Mouse (Mus musculus) kidney, postnatal 0 days (tissue): ENCODE measurements around the gene Fam122c. TPM values are rescaled to one million over a fixed set of nuclear protein-coding genes. Genes with fewer than 3 reads are reported as not detected.

Experiments
- ATAC-seq: fragments of 200-750 bp; cut with Nextera tagmentation; replicated peaks from 2 replicates; pipeline ENCODE4 v1.8.0; 2017; ENCODE audit warnings: low read depth, moderate number of reproducible peaks, moderate TSS enrichment, moderate library complexity; ENCODE audit not compliant: low FRiP score
- DNase-seq: peaks from one replicate; pipeline ENCODE4 v3.0.0-alpha.2; 2016; ENCODE audit warnings: low spot score
- H3K27ac ChIP-seq: fragments of 300-500 bp; sonication (generic); 2 replicates; pipeline ENCODE4 v1.5.1; 2014; ENCODE audit warnings: mild to moderate bottlenecking
- H3K27me3 ChIP-seq: fragments of 300-500 bp; sonication (generic); 2 replicates; pipeline ENCODE4 v1.6.1; 2014; ENCODE audit warnings: low read length, mixed read lengths; ENCODE audit not compliant: insufficient read depth
- H3K36me3 ChIP-seq: fragments of 300-500 bp; sonication (generic); 2 replicates; pipeline ENCODE4 v1.6.1; 2014; ENCODE audit warnings: low read length, mixed read lengths; ENCODE audit not compliant: insufficient read depth
- H3K4me1 ChIP-seq: fragments of 300-500 bp; sonication (generic); replicated peaks from 2 replicates; pipeline ENCODE4 v1.6.1; 2014; ENCODE audit warnings: antibody characterized with exemption, low read length, mixed read lengths; ENCODE audit not compliant: insufficient read depth
- H3K4me2 ChIP-seq: fragments of 300-500 bp; sonication (generic); 2 replicates; pipeline ENCODE4 v1.6.1; 2014; ENCODE audit warnings: mild to moderate bottlenecking, low read length, moderate library complexity, mixed read lengths
- H3K4me3 ChIP-seq: fragments of 300-500 bp; sonication (generic); replicated peaks from 2 replicates; pipeline ENCODE4 v1.5.1; 2014; ENCODE audit warnings: low read depth, low read length
- H3K9ac ChIP-seq: fragments of 300-500 bp; sonication (generic); 2 replicates; pipeline ENCODE4 v1.6.1; 2014; ENCODE audit warnings: low read depth, low read length
- H3K9me3 ChIP-seq: fragments of 300-500 bp; sonication (generic); replicated peaks from 2 replicates; pipeline ENCODE4 v1.6.1; 2016; ENCODE audit warnings: low read length, inconsistent platforms, mixed read lengths
- CTCF ChIP-seq: IDR thresholded peaks from 2 replicates; pipeline ENCODE4 v1.5.1; 2016; ENCODE audit warnings: antibody characterized with exemption, low read depth, mild to moderate bottlenecking, moderate library complexity
- WGBS: fragments of 180-500 bp; shearing (Covaris S2); extraction: QIAGEN DNeasy Blood & Tissue Kit; methylation state at CpG from one replicate; pipeline ENCODE4 v1.1.7; 2014; 5-methylcytosine and 5-hydroxymethylcytosine counted together
- polyA plus RNA-seq: library from polyadenylated mRNA; unstranded; fragments of >200 nt; fragmentation: Nextera tagmentation; extraction: Ambion mirVana; gene quantifications from 2 replicates; pipeline ENCODE4 v1.2.1, GENCODE M21; 2015

Fam122c gene
- polyA plus RNA-seq, 1 experiment from 2014 or later = not detected

GRCm38 (mm10) chrX:53364668-53365383, 91.6 kb downstream of the Fam122c start:
- WGBS = 69% methylated on average over 7 of the region's 7 CpGs
- Histone ChIP-seq H3K9ac (no peak overlapping the region), H3K36me3 (no peaks in the 10 kb centered on the region), H3K9me3 (no peaks in the 10 kb centered on the region), H3K4me1 (no peaks in the 10 kb centered on the region), H3K4me3 (no peak overlapping the region), H3K4me2 (no peak overlapping the region), H3K27ac (no peak overlapping the region), H3K27me3 (no peaks in the 10 kb centered on the region)
- no peak for DNase-seq
- no peak for ATAC-seq
- TF ChIP-seq CTCF = no peak

GRCm38 (mm10) chrX:53369534-53370365, 96.5 kb downstream of the Fam122c start:
- Histone ChIP-seq H3K4me3 (peak overlapping the region; percentile 61), H3K4me2 (peak overlapping the region; percentile 65), H3K27me3 (no peaks in the 10 kb centered on the region), H3K27ac (peak overlapping the region; percentile 81), H3K9me3 (no peaks in the 10 kb centered on the region), H3K36me3 (no peaks in the 10 kb centered on the region), H3K4me1 (no peaks in the 10 kb centered on the region), H3K9ac (peak overlapping the region; percentile 66)
- TF ChIP-seq CTCF = no peak
- peak; percentile 30 for DNase-seq
- peak; percentile 76 for ATAC-seq
- WGBS = 25% methylated on average over 25 of the region's 25 CpGs

- no peaks in the 10 kb centered on the region for H3K27me3 ChIP-seq
- H3K36me3 ChIP-seq = no peaks in the 10 kb centered on the region
- H3K4me1 ChIP-seq = no peaks in the 10 kb centered on the region
- TF ChIP-seq CTCF = no peak
- 23% methylated on average over 14 of the region's 15 CpGs for WGBS
- no peaks in the 10 kb centered on the region for H3K9me3 ChIP-seq
- H3K4me2 ChIP-seq = peak within 1 kb of the TSS; percentile 65
- peak; percentile 92 for DNase-seq
- H3K27ac ChIP-seq = peak within 1 kb of the TSS; percentile 81
- peak; percentile 98 for ATAC-seq
- peak within 1 kb of the TSS; percentile 66 for H3K9ac ChIP-seq
- H3K4me3 ChIP-seq = peak within 1 kb of the TSS; percentile 61
Observed at GRCm38 (mm10) chrX:53370366-53370740, 97.1 kb downstream of the Fam122c start, which contains the start of gene Mospd1. Mospd1 (minus strand) TSS chrX:53370502.

Other genes with a start within 250 kb of the Fam122c start
- gene Plac1, start 33.3 kb upstream of the Fam122c start, polyA plus RNA-seq = 2.2 and 2.9 TPM in 2 replicates
- gene Fam122b, start 3.6 kb upstream of the Fam122c start, polyA plus RNA-seq = 5.3 TPM in 2 replicates
- gene Mospd1, start 97.1 kb downstream of the Fam122c start, polyA plus RNA-seq = 46.8 and 47.5 TPM in 2 replicates
- not detected in 2 replicates for gene Etd, start 161.5 kb downstream of the Fam122c start, polyA plus RNA-seq